Mouse (Mus musculus) CD4-positive, CD25-positive, alpha-beta regulatory T cell, adult 2 months (primary cell): Measurements from ENCODE around the gene Ush1c.
"Not testable (repeated sequence)": the region's sequence is repeated elsewhere in the genome, so short reads cannot be mapped to it uniquely, and the experiment has no call there.

Experiments
- DNase-seq: peaks from one replicate; pipeline ENCODE4 v3.0.0-alpha.2; 2012; ENCODE audit warnings: low read depth, low spot score

Gene Ush1c

DNA sequence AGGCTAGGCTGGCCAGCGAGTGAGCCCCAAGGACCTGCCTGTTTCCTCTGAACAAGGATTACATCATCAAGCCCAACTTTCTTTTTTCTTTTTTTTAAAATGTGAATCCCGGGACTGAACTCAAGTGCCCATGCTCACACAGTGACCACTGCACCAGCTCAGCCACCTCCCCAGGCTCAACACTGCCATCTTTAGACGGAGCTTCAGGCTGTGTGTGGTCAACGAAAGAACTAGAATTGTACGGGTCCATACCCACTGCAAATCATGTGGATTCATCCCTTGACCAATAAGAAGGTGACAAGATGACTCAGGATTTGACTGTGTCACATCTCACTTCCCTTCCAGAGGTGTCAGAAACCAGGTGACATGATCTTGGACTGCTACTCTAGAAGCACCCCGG, 33.5 kb downstream of the Ush1c start:
- DNase-seq, result no peak

DNA sequence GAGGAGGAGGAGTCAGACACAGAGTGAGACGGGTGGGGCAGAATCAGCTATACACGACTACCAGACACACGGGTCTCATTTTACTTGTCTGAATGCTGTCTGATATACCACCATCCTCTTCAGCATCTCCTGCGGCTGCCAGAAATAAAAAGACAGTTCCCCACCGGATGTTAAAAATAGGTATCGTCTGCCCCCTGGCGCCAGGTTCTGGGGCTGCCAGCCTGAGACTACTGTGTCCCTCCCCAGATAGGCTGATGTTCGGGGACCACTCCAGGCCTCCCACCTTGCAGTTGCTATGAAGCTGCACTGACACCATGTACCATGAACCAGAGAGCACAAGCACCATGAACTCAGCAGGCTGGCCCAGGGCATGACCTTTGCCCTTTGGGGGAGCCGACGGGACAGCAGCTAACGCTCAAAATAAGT, 34.2 kb downstream of the Ush1c start:
- peak; percentile 27 for DNase-seq

- DNase-seq, result no peak
Measured at GRCm38 (mm10) chr7:46201649-46202048, 36.7 kb downstream of the Ush1c start.

GRCm38 (mm10) chr7:46200021-46200420, 38.3 kb downstream of the Ush1c start:
- no peak for DNase-seq

DNA sequence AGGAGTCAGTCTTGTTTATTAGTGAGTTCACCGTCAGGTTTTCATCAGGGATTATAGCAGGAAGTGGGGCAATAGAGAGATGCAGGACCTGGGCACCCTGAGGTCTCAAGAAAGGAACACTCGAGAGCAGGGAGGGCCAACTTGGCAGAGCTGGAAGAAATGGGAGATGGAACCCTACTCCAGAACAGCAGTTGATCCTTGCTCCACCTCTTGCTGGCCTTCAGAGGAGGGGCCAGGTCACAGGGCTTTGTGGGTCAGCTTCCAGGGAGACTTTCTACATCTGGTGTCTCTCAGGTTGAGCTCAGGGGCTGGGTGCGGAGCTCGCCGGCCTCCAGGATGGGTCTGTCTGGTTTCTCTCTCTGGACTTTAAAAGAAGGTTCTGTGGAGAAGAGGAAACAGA, 42.9 kb downstream of the Ush1c start:
- no peak for DNase-seq

- DNase-seq, result no peak
Measured at GRCm38 (mm10) chr7:46184232-46184631, 54.1 kb downstream of the Ush1c start.

GRCm38 (mm10) chr7:46181590-46181989, 56.7 kb downstream of the Ush1c start:
- DNase-seq, result peak; percentile 69

DNA sequence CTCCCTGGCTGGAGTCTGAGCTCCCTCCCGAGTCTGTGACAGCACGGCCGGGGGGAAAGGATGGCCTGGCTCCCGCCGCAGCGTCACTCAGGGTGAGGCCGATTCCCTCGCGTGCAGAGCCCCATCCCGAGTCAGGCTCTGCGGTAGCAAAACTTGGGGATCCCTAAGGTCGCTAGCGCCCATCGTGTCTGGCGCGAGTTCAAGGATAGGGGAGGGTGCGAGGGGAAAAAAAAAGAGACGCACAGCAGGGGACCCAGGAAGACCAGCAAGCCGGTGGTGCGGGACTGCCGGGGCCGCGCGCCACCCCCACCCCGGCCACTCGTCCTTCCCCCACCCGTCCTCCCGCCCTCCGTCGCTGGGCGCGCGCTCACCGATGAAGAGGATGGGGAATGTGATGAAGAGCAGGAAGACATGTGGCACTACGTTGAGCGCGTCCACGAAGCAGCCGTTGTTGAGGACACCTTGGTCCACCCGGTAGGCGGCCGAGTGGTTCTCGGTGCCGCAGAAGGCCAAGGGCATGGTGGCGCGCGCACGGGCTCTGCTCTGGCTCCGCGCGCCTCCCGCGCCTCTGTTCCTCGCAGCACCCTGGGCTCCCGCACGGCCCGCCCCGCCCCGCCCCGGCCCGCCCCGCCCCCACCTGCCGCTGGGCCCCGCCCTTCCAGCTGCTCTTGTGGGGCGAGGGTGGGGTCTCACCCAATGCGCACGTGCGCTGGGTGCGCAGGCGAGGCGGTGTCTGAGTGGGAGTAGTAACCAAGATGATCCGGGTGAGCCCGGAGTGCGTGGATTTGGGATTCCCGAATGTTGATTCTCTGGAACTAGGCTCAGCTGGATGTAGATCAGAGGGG, 58.6 kb downstream of the Ush1c start, which contains the start of gene Abcc8:
Abcc8 (minus strand) TSS at position 603 of the 845 bp plus-strand sequence.
- no peak for DNase-seq

DNA sequence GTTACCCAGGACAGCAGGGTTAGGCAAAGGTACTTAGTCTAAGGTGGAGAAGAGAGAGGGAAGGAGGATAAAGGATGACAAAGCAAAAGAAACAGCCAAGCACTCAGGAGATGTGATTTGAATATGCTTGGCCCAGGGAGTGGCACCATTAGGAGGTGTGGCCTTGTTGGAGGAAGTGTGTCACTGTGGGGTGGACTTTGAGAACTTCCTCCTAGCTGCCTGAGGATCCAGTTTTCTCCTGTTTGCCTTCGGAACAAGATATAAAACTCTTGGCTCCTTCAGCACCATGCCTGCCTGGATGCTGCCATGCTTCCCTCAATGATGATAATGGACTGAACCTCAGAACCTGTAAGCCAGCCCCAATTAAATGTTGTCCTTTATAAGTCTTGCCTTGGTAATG, 69.3 kb downstream of the Ush1c start:
- not testable (repeated sequence) for DNase-seq

- no peak for DNase-seq
Measured at GRCm38 (mm10) chr7:46168402-46168801, 69.9 kb downstream of the Ush1c start.

DNA sequence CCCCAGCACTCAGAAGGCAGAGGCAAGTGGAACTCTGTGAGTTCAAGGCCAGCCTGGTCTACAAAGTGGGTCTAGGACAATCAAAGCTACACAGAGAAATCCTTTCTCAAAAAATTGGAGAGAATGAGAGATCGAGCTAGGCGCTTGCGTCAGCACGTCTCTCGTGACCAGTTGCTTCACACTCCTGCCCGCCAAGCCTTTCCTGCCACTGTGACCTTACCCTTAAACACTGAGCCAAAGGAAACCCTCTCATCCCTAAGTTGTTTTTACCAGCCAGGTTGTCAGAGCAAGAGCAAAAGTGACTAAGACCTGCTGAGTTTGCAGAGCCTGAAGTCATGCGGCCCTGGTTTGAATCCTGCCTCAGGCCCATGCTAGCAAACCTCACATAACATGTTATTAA, 70.4 kb downstream of the Ush1c start:
- no peak for DNase-seq

DNA sequence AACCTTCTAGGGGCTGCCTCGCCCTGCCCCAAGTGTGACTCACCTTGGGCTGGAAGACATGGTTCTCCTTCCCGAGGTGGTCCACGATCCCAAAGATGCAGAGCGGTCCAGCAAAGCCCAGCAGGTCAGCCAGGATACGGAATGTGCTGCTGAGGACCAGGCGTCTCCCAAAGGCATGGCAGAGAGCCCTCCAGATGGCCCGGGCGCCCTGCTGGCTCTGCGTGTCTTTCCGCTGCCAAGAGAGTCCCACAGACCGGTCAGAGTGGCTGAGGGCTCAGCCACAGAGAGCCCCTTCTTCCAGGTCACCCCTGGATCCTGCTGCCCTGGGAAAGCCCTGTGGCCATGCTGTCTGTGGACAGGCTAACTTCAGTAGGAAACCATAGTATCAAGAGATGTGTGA, 72.4 kb downstream of the Ush1c start:
- no peak for DNase-seq

DNA sequence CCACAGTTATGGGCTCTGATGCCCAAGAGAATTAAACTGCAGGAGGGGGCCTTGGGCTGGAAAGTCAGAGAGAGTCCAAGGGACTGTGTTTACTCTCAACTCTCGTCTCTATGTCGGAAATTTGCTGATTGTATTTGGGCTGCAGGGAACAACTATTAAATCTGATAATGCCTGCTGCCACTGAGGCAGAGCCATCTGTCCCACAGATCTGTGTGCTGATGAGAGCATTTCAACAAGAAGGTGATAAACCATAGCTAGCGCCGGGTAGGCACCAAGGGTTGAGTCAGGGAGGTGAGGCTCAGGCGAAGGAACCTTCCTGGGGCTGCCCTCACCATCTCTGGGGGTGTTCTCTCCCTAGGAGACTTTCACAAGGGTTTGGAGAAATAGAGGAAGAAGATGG, 75.6 kb downstream of the Ush1c start:
- DNase-seq, result no peak

DNA sequence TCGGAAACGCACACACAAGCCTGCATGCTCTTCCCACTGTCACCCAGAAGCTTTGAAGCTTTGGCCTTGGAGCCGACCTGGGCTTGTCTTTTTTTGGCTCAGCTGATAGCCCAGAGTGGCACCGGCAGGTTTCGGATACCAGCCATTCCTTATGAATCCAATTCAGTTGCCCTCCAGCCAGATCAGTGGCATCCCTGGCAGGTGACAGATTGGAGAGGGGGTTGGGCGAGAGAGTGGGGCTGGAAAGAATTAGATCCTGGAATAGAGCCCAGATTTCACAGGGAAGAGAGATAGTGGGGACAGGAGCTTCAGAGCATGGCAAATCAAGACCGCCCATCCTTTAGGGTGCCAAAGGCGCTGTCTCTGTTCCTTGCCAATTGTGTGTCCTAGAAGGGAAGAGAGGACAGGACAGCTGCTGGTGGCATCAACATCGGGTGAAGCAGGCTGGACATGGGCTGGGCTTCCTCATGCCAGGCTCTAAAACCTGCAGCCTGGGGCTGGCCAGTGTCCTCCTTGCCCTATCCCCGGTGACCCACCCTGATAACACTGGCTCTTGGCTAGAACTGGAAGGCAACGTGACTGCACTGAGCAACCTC, 76.1 kb downstream of the Ush1c start:
- DNase-seq, result no peak

DNA sequence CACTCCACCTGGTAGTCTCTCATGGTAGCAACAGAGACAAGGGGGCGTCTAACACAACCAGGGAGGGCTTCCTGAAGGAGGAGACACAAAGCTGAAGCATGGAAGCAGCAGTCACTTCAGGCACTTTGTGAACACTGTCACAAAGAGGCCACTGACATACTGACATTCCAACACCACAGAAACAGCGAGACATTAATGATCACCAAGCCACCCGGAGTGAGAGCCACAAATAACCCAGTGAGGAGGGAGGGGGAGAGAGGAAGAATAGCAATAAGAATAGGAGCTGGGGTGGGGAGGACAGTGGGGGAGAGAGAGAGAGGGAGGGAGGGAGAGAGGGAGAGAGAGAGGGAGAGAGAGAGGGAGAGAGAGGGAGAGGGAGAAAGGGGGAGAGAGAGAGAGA, 76.7 kb downstream of the Ush1c start:
- no peak for DNase-seq

DNA sequence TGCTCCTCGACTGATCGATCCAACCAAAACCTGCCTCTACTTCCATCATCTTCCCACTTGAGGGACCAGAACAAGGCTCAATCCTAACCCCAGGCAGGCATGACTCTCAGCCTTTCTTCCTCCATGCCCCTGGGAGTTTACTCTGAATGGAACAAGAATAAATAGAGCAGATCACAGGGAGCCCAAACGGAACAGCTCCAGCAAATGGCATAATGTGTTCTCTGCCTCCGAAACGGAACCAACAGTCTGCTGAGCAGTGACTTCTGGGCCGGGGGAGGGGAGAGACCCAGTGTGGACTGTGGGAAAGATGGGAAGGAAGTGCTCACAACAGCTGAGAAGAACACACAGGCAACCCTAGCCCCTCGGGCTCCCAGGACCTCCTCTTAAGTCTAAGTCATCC, 80.6 kb downstream of the Ush1c start:
- DNase-seq, result no peak

DNA sequence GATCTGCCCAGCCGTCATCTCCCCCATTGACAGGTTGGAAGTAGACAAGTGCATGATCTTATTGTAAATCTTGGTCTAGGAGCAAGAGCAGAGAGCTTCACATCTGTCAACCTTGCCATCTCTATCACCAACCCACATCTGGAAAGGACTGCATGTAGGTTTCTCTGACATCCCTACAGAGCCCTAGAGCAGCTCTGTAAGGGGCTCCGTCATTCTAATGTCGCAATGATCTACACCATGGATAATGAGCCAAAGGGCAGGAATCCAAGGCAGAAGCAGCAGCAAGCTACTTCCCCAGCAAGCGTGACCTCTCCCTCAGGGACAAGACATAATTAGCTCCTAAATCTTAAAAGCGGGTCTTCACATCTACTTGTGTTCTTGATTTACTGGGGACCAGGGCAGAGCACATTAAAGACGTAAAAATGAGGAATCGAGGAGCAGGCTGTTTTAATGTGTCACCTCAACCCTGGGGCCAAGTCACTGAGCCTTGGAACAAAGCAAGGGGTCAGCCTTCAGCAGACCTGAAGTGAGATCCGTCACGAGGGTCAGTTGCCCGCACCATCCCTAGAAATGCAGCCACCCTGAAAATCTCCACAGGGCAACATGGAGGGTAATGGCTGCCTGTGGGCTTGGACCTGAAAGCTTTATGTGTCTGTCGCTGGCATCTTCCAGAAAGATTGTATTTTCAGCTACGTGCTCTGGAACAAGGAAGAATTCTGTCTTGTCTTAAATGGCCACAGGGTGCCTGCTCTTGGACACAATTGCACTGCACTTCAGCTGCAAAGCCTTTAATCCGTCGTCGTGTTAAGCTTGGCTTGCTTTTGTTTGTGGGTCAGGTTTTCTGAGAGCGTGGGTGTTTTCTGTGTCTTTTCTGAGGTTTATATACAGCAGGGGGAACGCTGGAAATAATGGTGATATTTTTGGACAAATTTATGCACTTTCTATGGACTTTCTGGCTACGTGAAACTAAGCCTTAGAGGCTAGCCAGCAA, 83.5 kb downstream of the Ush1c start:
- no peak for DNase-seq

GRCm38 (mm10) chr7:46152819-46153351, 85.4 kb downstream of the Ush1c start:
- no peak for DNase-seq

- no peak for DNase-seq
Measured at GRCm38 (mm10) chr7:46147417-46147816, 90.9 kb downstream of the Ush1c start.

- no peak for DNase-seq
Measured at GRCm38 (mm10) chr7:46146675-46147308, 91.5 kb downstream of the Ush1c start.
